Mouse (Mus musculus): ENCODE data around the gene Lrrc56. TPM values are rescaled to one million over a fixed set of nuclear protein-coding genes. Genes with fewer than 3 reads are reported as not detected.
"Not testable (repeated sequence)": the region's sequence is repeated elsewhere in the genome, so short reads cannot be mapped to it uniquely, and the experiment has no call there.

Gene Lrrc56
- polyA plus RNA-seq, 1 experiment: 12.9 TPM

DNA sequence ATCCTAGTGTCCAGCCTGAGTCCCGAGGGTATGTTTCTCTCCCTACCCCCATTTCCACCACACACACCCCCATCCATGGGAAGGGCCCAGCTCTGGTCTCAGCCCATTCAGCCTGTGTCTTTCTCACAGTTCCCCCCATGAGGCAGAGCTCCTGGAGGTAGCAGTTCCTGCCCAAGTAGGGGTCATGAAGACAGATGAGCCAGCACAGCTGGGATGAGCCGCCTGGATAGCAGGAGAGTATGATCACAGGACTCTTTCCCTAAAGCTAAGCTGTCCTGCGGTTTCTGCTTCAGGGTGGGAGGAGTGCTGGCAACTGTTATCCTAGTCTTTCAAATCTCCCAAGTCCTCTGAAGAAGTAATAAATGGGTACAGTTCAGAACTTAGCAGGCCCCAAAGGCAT, 24.2 kb downstream of the Lrrc56 start:
- no peak for DNase-seq (ENCODE audit: low read depth)

DNA sequence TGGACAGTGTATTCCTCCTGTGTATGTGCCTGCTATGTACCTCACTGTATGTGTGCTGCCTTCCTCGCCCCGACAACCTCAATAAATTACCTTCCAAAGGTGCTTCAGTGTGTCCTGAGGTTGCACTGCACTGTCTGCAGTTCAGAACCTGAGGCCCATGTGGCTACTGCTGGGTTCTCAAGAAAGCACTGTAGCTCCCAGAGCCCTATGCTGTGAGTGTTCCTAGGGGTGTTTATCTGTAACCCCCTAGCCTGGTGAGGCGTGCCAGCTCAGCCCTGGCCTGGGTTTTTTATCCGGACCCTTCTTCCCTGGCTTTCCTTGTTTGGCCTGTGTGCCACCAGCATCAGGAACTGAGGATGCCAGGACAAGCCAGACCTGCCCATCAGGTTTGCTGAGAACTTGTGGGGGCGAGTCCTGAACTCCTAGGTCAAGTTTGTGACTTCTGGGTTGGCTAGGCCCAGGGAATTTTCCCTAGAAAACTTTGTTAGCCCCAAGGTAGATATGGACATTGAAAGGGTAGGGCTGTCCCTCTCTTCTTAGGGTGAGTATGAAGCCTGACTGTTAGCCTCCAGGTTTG, 24.7 kb downstream of the Lrrc56 start:
- peak; percentile 76 for DNase-seq (ENCODE audit: low read depth)

DNA sequence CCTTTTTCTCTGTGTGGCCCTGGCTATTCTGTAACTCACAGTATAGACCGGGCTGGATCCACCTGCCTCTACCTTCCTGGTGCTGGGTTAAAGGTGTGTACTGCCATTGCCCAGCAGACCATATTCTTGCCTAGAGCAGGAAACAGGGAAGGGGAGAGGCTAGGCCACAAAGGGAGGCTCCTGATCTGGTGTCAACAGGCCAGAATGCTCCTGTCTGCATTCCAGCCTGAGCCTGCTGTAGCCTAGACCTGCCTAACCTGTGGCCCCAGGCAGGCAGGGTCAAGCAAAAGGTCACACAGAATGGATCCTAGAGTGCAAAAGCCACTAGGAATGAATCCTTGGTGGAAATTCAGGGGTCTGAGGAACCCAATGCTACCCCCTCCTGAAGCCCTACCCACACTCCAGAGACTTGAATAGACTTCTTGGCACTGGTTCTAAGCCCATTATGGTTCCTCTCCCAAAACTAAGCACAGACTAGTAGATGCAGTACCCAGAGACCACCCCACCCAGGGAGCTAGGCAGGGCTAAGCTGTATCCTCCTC, 25.7 kb downstream of the Lrrc56 start:
- DNase-seq (ENCODE audit: low read depth): no peak

DNA sequence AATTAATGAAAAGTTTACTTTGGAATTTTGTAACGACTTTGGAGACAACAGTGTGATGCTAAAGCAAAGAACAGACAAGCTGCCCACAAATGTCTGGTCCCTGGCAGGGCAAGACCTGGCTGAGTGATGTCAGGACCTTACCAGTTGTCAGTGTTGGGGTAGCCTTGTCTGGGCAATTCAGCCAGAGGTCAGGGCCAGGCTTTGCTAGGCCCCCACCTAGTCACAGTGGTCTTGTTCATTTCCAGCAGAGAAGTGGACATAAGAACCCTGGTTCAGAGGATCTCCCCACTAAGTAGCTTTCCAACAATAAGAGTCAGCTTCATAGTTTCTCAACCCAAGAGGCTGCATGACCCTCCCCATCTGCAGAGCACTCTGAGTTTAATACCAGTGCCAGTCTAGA, 26.4 kb downstream of the Lrrc56 start:
- no peak for DNase-seq (ENCODE audit: low read depth)

DNA sequence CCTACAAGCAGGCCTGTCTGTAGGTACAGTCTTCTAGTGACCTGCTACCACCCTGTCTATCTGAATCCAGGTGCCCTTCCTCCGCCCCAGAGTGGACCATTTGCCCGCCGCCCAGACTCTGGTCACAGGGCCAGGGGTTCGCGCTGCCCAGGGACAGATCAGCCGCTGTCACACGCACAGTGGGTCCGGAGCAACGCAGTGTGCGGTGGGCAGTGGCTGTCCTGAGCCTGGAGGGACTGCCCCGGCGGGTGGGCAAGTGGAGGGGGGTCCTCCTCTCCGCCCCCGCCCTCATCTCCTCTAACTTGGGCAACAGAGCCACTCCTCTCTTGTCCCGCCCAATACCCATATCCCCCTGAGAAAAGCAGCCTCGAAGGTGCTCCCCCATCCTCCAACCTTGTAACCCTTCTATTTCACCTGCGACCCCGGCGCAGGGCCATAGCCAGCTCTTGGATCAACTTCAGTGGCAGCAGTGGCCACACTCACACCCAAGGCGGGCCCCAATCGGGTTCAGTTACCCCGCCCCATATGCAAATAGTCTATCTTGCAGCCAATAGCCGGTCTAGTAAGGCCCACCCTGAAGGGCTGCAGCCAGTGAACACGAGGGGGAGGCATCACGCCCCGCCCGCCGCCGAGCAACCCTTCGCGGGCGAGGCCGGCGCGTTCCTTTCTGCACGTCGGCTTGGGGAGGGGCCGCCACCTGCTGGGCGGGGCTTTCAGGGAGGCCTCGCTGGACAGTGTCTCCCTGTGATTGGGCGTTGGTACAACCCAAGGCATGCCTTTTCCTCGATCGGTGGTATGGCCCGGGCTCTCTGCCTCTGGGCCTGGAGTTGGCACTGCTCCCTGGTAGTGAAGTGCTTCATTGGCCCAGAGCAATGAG, 27.5 kb downstream of the Lrrc56 start:
- peak; percentile 71 for DNase-seq (ENCODE audit: low read depth)

DNA sequence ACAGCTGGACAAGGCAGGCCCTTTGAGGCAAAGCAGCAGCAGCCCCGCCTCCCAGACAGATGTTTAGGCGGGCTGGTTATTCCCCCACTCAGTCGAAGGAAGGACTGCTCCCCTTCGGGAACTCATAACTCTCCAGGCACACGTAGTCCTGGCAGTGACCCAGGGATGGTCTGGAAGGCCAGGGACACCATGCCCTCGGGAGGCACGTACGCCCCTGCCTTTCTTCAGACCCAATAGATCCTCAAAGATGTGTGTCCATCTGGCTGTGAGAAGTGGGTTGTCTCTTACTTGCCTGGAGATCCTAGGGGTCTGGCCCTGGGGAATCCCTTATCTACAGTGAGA, 28.1 kb downstream of the Lrrc56 start:
- no peak for DNase-seq (ENCODE audit: low read depth)

DNA sequence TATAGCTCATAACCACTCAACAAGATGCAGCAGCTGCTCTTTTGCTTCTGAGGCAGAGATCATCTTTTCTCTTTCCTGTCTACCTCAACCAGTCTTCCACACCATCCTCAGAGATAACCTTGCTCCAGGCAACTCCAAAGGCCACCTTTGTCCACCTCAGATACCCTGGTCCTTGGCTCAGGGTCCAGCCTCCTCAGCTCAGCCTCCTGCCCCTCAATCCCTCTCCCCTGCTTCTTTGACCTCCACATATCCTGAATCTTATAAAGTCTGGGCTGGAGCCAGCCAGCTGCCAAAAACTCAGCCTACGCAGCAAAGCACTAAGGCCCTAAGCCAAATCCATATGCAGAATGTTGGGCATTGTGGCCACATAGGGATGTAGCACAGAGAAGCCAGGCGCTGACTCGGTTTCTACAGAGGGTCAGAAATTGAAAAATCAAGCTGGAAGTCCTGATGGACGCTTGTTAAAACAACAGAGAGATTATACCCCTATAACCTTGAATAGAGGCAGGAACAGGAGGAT, 28.8 kb downstream of the Lrrc56 start:
- DNase-seq (ENCODE audit: low read depth): no peak

DNA sequence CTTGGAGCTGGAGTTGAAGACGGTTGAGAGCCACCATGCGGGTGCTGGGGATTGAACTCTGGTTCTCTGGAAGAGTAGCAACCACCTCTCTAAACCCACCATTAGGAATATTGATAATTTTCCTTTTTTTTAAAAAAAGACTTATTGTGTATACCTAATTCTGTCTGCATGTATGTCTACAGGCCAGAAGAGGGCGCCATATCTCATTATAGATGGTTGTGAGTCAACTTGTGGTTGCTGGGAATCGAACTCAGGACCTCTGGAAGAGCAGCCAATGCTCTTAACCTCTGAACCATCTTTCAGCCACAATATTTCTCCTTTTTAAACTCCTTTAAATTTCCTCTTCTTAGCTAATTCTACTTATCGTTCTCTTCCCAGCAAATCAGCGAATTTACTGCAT, 32.6 kb downstream of the Lrrc56 start:
- DNase-seq (ENCODE audit: low read depth): no peak

DNA sequence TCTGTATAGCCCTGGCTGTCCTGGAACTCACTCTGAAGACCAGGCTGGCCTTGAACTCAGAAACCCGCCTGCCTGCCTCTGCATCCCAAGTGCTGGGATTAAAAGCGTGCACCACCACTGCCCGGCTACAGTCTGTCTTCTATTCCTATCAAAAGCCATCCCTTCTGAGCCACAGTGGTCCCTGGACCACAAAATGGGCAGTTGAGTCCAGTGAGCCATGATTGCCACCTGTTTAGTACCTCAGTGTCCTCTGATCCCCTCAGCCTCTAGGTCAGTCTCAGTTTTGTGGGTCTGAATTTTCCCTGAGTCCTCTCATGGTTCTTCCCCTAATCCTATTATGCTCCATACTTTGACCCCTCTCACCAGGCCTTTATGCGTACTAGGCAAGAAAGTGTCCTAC, 33.8 kb downstream of the Lrrc56 start:
- no peak for DNase-seq (ENCODE audit: low read depth)

DNA sequence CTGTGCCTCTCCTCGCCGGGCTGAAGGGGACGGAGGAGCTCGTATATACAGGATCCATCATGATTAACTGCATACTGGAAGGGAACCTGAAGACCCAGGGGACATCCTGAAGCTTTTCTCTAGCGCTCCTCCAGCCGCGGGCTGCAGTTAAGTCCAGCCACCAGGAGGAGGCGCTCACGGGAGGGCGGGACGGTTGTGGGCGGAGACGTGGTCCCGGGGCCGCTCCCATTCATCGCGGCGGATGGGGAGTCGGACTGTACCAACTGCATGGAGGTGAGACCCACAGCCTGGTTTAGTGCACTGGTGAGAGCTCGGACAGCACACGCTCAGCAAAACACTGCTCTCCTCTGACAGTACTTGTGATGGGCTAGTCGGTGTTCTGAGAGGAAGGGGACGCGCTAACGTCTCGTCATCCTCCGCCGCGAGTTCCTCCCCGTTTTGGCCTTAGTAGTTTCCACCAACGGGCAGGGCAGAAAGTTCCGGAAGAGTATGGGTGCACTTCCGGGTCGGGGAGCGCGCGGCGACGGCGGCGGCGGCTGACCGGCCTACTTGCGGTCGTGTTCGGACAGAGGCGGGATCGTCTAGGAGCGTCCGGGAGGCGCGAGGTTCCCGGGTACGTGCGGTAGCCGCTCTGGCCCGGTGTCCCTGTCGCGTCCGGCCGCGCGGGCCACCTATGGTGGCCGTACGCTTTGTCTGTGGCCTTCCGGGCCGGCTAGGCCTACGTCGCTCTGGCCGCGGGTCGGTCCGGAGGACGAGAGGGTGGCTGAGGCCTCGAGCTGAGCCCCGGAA, 34.5 kb downstream of the Lrrc56 start, which contains the start of gene Phrf1:
Gene Phrf1 (plus strand): TSS at position 506 of the 789 bp plus-strand sequence.
- no peak for DNase-seq (ENCODE audit: low read depth)

DNA sequence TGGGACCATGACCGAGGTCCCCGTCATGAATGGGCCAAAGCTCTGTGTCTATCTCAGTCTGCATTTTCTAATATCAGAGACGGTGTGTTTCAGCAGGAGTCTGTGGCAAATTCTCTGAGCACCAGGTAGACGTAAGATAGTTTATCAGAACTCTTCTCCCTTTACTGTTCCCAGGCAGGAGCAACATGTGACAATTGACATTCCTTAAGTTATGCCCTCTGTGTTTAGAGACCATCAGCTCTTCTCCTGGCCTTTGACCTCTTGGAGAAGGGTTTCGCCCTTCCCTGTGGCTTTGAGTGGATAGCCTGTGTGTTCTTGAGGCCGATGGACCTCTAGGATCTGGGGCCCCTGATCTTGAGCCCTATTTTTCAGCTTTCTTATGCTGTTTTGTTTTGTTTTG, 35.7 kb downstream of the Lrrc56 start:
- no peak for DNase-seq (ENCODE audit: low read depth)

DNA sequence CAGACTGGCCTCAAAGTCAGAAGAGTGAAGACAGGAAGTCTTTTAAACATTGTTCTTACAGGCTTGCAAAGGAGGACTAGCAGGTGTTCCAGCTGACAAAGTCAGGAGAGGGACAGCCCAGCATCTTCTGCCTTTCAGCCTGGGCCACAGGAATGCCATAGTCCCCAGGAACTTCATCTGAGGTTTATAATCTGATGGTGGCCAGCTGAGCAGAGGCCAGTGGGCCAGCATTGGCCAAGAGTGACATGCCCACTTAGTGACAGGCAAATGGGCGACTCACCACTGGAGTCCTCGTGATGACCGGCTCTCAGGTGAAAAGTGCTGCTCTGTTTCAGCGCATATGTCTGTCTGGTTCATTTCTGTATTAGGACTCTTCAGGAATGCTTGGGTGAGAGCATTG, 36.6 kb downstream of the Lrrc56 start:
- DNase-seq (ENCODE audit: low read depth): no peak

DNA sequence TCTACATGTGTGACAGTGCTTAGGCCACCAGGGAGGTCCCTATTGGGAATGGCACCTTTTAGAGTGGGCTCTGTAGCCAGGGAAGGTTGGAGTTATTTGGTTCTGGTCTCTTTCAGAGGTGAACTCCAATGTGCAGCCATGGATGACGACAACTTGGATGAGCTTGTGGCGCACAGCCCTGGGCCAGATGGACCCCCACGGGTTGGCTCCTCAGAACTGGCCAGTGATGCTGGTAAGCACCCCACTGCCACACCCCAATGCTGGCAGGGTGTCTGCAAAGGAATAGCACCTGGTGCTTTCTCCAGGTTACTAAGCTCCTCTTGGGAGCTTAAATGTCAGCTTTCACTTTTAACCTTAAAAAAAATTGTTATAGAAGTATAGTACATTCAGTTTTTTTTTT, 37.2 kb downstream of the Lrrc56 start:
- no peak for DNase-seq (ENCODE audit: low read depth)

DNA sequence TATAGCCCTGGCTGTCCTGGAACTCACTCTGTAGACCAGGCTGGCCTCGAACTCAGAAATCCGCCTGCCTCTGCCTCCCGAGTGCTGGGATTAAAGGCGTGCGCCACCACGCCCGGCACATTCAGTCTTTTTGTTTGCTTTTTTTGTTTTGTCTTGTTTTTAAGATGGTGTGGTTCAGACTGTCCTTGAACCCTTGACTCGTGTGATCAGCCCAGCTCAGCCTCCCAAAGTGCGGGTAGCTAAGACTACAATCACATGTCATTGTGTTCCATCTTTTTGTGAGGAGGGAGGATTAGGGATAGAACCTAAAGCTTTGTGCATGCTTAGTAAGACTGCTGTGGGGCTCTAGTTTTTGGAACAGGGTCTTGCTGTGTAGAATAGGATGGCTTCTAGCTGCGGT, 37.6 kb downstream of the Lrrc56 start:
- no peak for DNase-seq (ENCODE audit: low read depth)

DNA sequence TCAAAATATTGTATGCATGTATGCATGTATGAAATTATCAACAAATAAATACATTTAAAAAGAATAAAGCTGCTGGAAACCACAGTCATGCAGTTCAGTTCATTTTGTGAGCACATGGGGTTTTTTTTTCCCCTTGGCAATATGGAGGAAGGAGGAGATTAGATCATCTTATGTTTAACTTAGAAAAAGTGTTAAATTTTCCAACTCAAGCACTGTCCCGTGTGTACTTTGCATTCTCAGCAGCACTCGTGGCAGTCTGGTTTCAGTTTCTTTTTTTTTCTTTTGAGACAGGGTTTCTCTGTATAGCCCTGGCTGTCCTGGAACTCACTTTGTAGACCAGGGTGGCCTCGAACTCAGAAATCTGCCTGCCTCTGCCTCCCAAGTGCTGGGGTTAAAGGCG, 56.5 kb downstream of the Lrrc56 start:
- not testable (repeated sequence) for DNase-seq (ENCODE audit: low read depth)

DNA sequence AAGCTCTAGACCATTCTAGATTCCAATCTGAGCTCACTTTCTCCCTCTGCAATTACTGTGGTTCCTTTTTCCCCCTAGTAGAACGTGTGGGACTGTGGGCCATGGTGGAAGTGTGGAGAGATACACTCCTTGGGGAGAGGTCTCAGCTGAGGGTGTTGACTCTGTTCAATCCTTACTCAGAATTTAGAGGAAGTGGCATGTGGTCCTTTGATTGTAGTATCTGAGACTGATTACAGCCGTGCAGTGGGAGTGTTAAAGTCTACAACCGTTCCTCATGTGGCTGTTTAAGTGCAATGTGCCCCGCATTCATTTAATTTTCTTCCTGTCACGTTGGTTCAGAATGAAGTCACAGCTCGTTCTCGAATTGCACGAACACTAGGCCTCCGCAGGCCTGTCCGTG, 62.2 kb downstream of the Lrrc56 start:
- DNase-seq (ENCODE audit: low read depth): no peak

Other genes starting within 250 kb of the Lrrc56 start
- 0.84 and 1.7 TPM in 2 replicates for gene Ifitm5, start 243.9 kb upstream of the Lrrc56 start, polyA plus RNA-seq (2012; rRNA removed)
- 0.36 and 0.74 TPM in 2 replicates for gene Gm45717, start 238.2 kb upstream of the Lrrc56 start, polyA plus RNA-seq (2012; rRNA removed)
- 841 and 986 TPM in 2 replicates for gene Ifitm2, start 238.2 kb upstream of the Lrrc56 start, polyA plus RNA-seq (2012; rRNA removed)
- 73.9 and 89.5 TPM in 2 replicates for gene Ifitm1, start 226.9 kb upstream of the Lrrc56 start, polyA plus RNA-seq (2012; rRNA removed)
- 421 and 433 TPM in 2 replicates for gene Ifitm3, start 183.4 kb upstream of the Lrrc56 start, polyA plus RNA-seq (2012; rRNA removed)
- gene Ifitm6, start 176.2 kb upstream of the Lrrc56 start, polyA plus RNA-seq (2012; rRNA removed): 10.2 and 16.1 TPM in 2 replicates
- not detected in 2 replicates for gene Gm17387, start 165.0 kb upstream of the Lrrc56 start, polyA plus RNA-seq (2012; rRNA removed)
- 7.7 and 8.9 TPM in 2 replicates for gene B4galnt4, start 133.1 kb upstream of the Lrrc56 start, polyA plus RNA-seq (2012; rRNA removed)
- gene Pkp3, start 115.9 kb upstream of the Lrrc56 start, polyA plus RNA-seq (2012; rRNA removed): 21.5 and 23.5 TPM in 2 replicates
- gene Sigirr, start 93.6 kb upstream of the Lrrc56 start, polyA plus RNA-seq (2012; rRNA removed): 22.0 and 23.1 TPM in 2 replicates
- gene Ano9, start 76.4 kb upstream of the Lrrc56 start, polyA plus RNA-seq (2012; rRNA removed): 4.1 TPM in 2 replicates
- gene Ptdss2, start 71.8 kb upstream of the Lrrc56 start, polyA plus RNA-seq (2012; rRNA removed): 42.3 and 42.8 TPM in 2 replicates
- 227 and 260 TPM in 2 replicates for gene Rnh1, start 21.3 kb upstream of the Lrrc56 start, polyA plus RNA-seq (2012; rRNA removed)
- gene Hras, start 152 bp upstream of the Lrrc56 start, polyA plus RNA-seq (2012; rRNA removed): 78.5 and 89.2 TPM in 2 replicates
- gene Lmntd2, start 19.9 kb downstream of the Lrrc56 start, polyA plus RNA-seq (2012; rRNA removed): 13.0 and 13.1 TPM in 2 replicates
- 60.9 and 68.6 TPM in 2 replicates for gene Rassf7, start 21.7 kb downstream of the Lrrc56 start, polyA plus RNA-seq (2012; rRNA removed)
- 22.7 and 40.8 TPM in 2 replicates for gene Phrf1, start 34.6 kb downstream of the Lrrc56 start, polyA plus RNA-seq (2012; rRNA removed)
- 53.6 and 59.7 TPM in 2 replicates for gene Irf7, start 72.3 kb downstream of the Lrrc56 start, polyA plus RNA-seq (2012; rRNA removed)
- 3.1 and 16.2 TPM in 2 replicates for gene Cdhr5, start 82.6 kb downstream of the Lrrc56 start, polyA plus RNA-seq (2012; rRNA removed)
- 5.1 and 8.1 TPM in 2 replicates for gene Sct, start 85.0 kb downstream of the Lrrc56 start, polyA plus RNA-seq (2012; rRNA removed)
- 3.9 and 5.1 TPM in 2 replicates for gene Drd4, start 97.8 kb downstream of the Lrrc56 start, polyA plus RNA-seq (2012; rRNA removed)
- gene Deaf1, start 133.5 kb downstream of the Lrrc56 start, polyA plus RNA-seq (2012; rRNA removed): 18.7 and 18.9 TPM in 2 replicates
- gene Tmem80, start 133.6 kb downstream of the Lrrc56 start, polyA plus RNA-seq (2012; rRNA removed): 48.1 and 48.9 TPM in 2 replicates
- gene Eps8l2, start 144.7 kb downstream of the Lrrc56 start, polyA plus RNA-seq (2012; rRNA removed): 21.5 and 22.3 TPM in 2 replicates
- 324 and 438 TPM in 2 replicates for gene Taldo1, start 198.0 kb downstream of the Lrrc56 start, polyA plus RNA-seq (2012; rRNA removed)
- gene Gatd1, start 220.0 kb downstream of the Lrrc56 start, polyA plus RNA-seq (2012; rRNA removed): 103 and 109 TPM in 2 replicates
- gene Cend1, start 235.3 kb downstream of the Lrrc56 start, polyA plus RNA-seq (2012; rRNA removed): 0.36 and 0.53 TPM in 2 replicates
- gene Slc25a22, start 243.7 kb downstream of the Lrrc56 start, polyA plus RNA-seq (2012; rRNA removed): 120 TPM in 2 replicates
- 10.3 and 12.3 TPM in 2 replicates for gene Pidd1, start 249.9 kb downstream of the Lrrc56 start, polyA plus RNA-seq (2012; rRNA removed)

All from gonadal fat pad, adult 2 months (tissue).